Mouse (Mus musculus): ENCODE measurements around the gene Hoxa6. TPM values are rescaled to one million over a fixed set of nuclear protein-coding genes. Genes with fewer than 3 reads are reported as not detected.

The Hoxa6 gene
- polyA plus RNA-seq (2014; fragmentation: Nextera tagmentation; extraction: Ambion mirVana), result not detected in 2 replicates

- no peaks in the 10 kb centered on the region for H3K36me3 ChIP-seq (ENCODE audit: control insufficient read depth, insufficient read depth, low read length)
- H3K27ac ChIP-seq (ENCODE audit: low read depth, low read length), result no peak within 1 kb of the TSS
- under 1% methylated on average over 47 of the region's 47 CpGs for WGBS
- H3K4me1 ChIP-seq (ENCODE audit: control insufficient read depth, insufficient read depth, low read length), result no peaks in the 10 kb centered on the region
- no peak within 1 kb of the TSS for H3K4me2 ChIP-seq (ENCODE audit: low read length)
- H3K9me3 ChIP-seq (replicated peaks; ENCODE audit: control insufficient read depth, low read length), result no peaks in the 10 kb centered on the region
- H3K4me3 ChIP-seq (ENCODE audit: low read depth, low read length), result no peak within 1 kb of the TSS
- no peak within 1 kb of the TSS for H3K9ac ChIP-seq (ENCODE audit: low read length)
- DNase-seq (ENCODE audit: low spot score), result no peak
- no peak for ATAC-seq
- H3K27me3 ChIP-seq (replicated peaks; ENCODE audit: control insufficient read depth, insufficient read depth, low read length), result peaks cover 97% of the 10 kb centered on the region
These were observed at the start of gene Hoxa6 for GRCm38 (mm10) chr6:52208072-52208867. Hoxa6 (minus strand) TSS chr6:52208722.

- Histone ChIP-seq H3K4me1 (ENCODE audit: control insufficient read depth, insufficient read depth, low read length) (no peaks in the 10 kb centered on the region), H3K4me2 (ENCODE audit: low read length) (no peak overlapping the region), H3K9me3 (replicated peaks; ENCODE audit: control insufficient read depth, low read length) (no peaks in the 10 kb centered on the region), H3K27me3 (replicated peaks; ENCODE audit: control insufficient read depth, insufficient read depth, low read length) (peaks cover 86% of the 10 kb centered on the region), H3K27ac (ENCODE audit: low read depth, low read length) (no peak overlapping the region), H3K4me3 (ENCODE audit: low read depth, low read length) (no peak overlapping the region), H3K36me3 (ENCODE audit: control insufficient read depth, insufficient read depth, low read length) (no peaks in the 10 kb centered on the region), H3K9ac (ENCODE audit: low read length) (no peak overlapping the region)
- ATAC-seq (no peak), DNase-seq (ENCODE audit: low spot score) (peak; percentile 88)
- 2% methylated on average over 6 of the region's 6 CpGs for WGBS
These were observed 48.4 kb upstream of the Hoxa6 start for GRCm38 (mm10) chr6:52256956-52257355.

GRCm38 (mm10) chr6:52253511-52254500 is 45.3 kb upstream of the Hoxa6 start:
- Histone ChIP-seq H3K27ac (ENCODE audit: low read depth, low read length) (no peak overlapping the region), H3K9ac (ENCODE audit: low read length) (no peak overlapping the region), H3K36me3 (ENCODE audit: control insufficient read depth, insufficient read depth, low read length) (no peaks in the 10 kb centered on the region), H3K4me3 (ENCODE audit: low read depth, low read length) (no peak overlapping the region), H3K27me3 (replicated peaks; ENCODE audit: control insufficient read depth, insufficient read depth, low read length) (peaks cover 92% of the 10 kb centered on the region), H3K9me3 (replicated peaks; ENCODE audit: control insufficient read depth, low read length) (no peaks in the 10 kb centered on the region), H3K4me1 (ENCODE audit: control insufficient read depth, insufficient read depth, low read length) (no peaks in the 10 kb centered on the region), H3K4me2 (ENCODE audit: low read length) (no peak overlapping the region)
- DNase-seq (ENCODE audit: low spot score) (no peak), ATAC-seq (no peak)
- 1% methylated on average over 59 of the region's 59 CpGs for WGBS

GRCm38 (mm10) chr6:52252775-52253376 is 44.4 kb upstream of the Hoxa6 start:
- no peaks in the 10 kb centered on the region for H3K36me3 ChIP-seq (ENCODE audit: control insufficient read depth, insufficient read depth, low read length)
- H3K4me2 ChIP-seq (ENCODE audit: low read length), result no peak overlapping the region
- H3K9ac ChIP-seq (ENCODE audit: low read length), result no peak overlapping the region
- ATAC-seq, result no peak
- H3K4me3 ChIP-seq (ENCODE audit: low read depth, low read length), result no peak overlapping the region
- peaks cover 93% of the 10 kb centered on the region for H3K27me3 ChIP-seq (replicated peaks; ENCODE audit: control insufficient read depth, insufficient read depth, low read length)
- 2% methylated on average over 35 of the region's 35 CpGs for WGBS
- no peaks in the 10 kb centered on the region for H3K4me1 ChIP-seq (ENCODE audit: control insufficient read depth, insufficient read depth, low read length)
- H3K27ac ChIP-seq (ENCODE audit: low read depth, low read length), result no peak overlapping the region
- DNase-seq (ENCODE audit: low spot score), result no peak
- H3K9me3 ChIP-seq (replicated peaks; ENCODE audit: control insufficient read depth, low read length), result no peaks in the 10 kb centered on the region

- H3K27me3 ChIP-seq (replicated peaks; ENCODE audit: control insufficient read depth, insufficient read depth, low read length), result peaks cover 93% of the 10 kb centered on the region
These were observed 43.7 kb upstream of the Hoxa6 start for GRCm38 (mm10) chr6:52252016-52252774.

GRCm38 (mm10) chr6:52251177-52251879 is 42.8 kb upstream of the Hoxa6 start:
- Histone ChIP-seq H3K27me3 (replicated peaks; ENCODE audit: control insufficient read depth, insufficient read depth, low read length) (peaks cover 95% of the 10 kb centered on the region), H3K27ac (ENCODE audit: low read depth, low read length) (no peak overlapping the region), H3K4me2 (ENCODE audit: low read length) (no peak overlapping the region), H3K9me3 (replicated peaks; ENCODE audit: control insufficient read depth, low read length) (no peaks in the 10 kb centered on the region), H3K36me3 (ENCODE audit: control insufficient read depth, insufficient read depth, low read length) (no peaks in the 10 kb centered on the region), H3K4me3 (ENCODE audit: low read depth, low read length) (no peak overlapping the region), H3K4me1 (ENCODE audit: control insufficient read depth, insufficient read depth, low read length) (no peaks in the 10 kb centered on the region), H3K9ac (ENCODE audit: low read length) (no peak overlapping the region)
- 10% methylated on average over 7 of the region's 7 CpGs for WGBS
- no peak for DNase-seq (ENCODE audit: low spot score)
- ATAC-seq, result no peak

More at GRCm38 (mm10) chr6:52252016-52252774, 43.7 kb upstream of the Hoxa6 start:
- Histone ChIP-seq H3K4me1 (ENCODE audit: control insufficient read depth, insufficient read depth, low read length) (no peaks in the 10 kb centered on the region), H3K9me3 (replicated peaks; ENCODE audit: control insufficient read depth, low read length) (no peaks in the 10 kb centered on the region), H3K4me3 (ENCODE audit: low read depth, low read length) (no peak overlapping the region), H3K9ac (ENCODE audit: low read length) (no peak overlapping the region), H3K36me3 (ENCODE audit: control insufficient read depth, insufficient read depth, low read length) (no peaks in the 10 kb centered on the region), H3K27ac (ENCODE audit: low read depth, low read length) (no peak overlapping the region), H3K4me2 (ENCODE audit: low read length) (no peak overlapping the region)
- no peak for ATAC-seq
- WGBS, result under 1% methylated on average over 24 of the region's 24 CpGs
- DNase-seq (ENCODE audit: low spot score), result no peak

GRCm38 (mm10) chr6:52249826-52250225 is 41.3 kb upstream of the Hoxa6 start:
- Histone ChIP-seq H3K27me3 (replicated peaks; ENCODE audit: control insufficient read depth, insufficient read depth, low read length) (peaks cover 95% of the 10 kb centered on the region), H3K36me3 (ENCODE audit: control insufficient read depth, insufficient read depth, low read length) (no peaks in the 10 kb centered on the region), H3K4me3 (ENCODE audit: low read depth, low read length) (no peak overlapping the region), H3K9me3 (replicated peaks; ENCODE audit: control insufficient read depth, low read length) (no peaks in the 10 kb centered on the region), H3K27ac (ENCODE audit: low read depth, low read length) (no peak overlapping the region), H3K9ac (ENCODE audit: low read length) (no peak overlapping the region), H3K4me1 (ENCODE audit: control insufficient read depth, insufficient read depth, low read length) (no peaks in the 10 kb centered on the region), H3K4me2 (ENCODE audit: low read length) (no peak overlapping the region)
- WGBS, result 5% methylated on average over 4 of the region's 4 CpGs
- no peak for ATAC-seq
- DNase-seq (ENCODE audit: low spot score), result no peak

GRCm38 (mm10) chr6:52249415-52249738 is 40.9 kb upstream of the Hoxa6 start:
- ATAC-seq (no peak), DNase-seq (ENCODE audit: low spot score) (no peak)
- Histone ChIP-seq H3K4me1 (ENCODE audit: control insufficient read depth, insufficient read depth, low read length) (no peaks in the 10 kb centered on the region), H3K36me3 (ENCODE audit: control insufficient read depth, insufficient read depth, low read length) (no peaks in the 10 kb centered on the region), H3K4me3 (ENCODE audit: low read depth, low read length) (no peak overlapping the region), H3K9ac (ENCODE audit: low read length) (no peak overlapping the region), H3K9me3 (replicated peaks; ENCODE audit: control insufficient read depth, low read length) (no peaks in the 10 kb centered on the region), H3K27me3 (replicated peaks; ENCODE audit: control insufficient read depth, insufficient read depth, low read length) (peaks cover 98% of the 10 kb centered on the region), H3K27ac (ENCODE audit: low read depth, low read length) (no peak overlapping the region), H3K4me2 (ENCODE audit: low read length) (no peak overlapping the region)
- 1% methylated on average over 16 of the region's 16 CpGs for WGBS

All from forebrain, embryonic 14.5 days (tissue).